Mouse (Mus musculus): ENCODE results near the gene Aif1.

GRCm38 (mm10) chr17:35191723-35192122 lies 15.9 kb upstream of the Aif1 start:
- TF ChIP-seq CTCF (IDR thresholded peaks at IDR 0.05; ENCODE audit: low read depth) = peak; percentile 27; the same call in 1 of the 2 replicates
- TF ChIP-seq EP300 (IDR thresholded peaks at IDR 0.05; ENCODE audit: low read depth) = no peak
